Mouse (Mus musculus): ENCODE results near the gene Lrrc45.

- TF ChIP-seq CTCF (IDR thresholded peaks at IDR 0.05; ENCODE audit: low read depth, low read length) (no peak), POLR2A (IDR thresholded peaks at IDR 0.05; ENCODE audit: borderline replicate concordance, low read depth, low read length) (peak; percentile 52; the same call in 1 of the 2 replicates)
Observed at GRCm38 (mm10) chr11:120713580-120714518, at the start of gene Lrrc45, which contains the start of gene Cenpx.
